Mouse (Mus musculus): ENCODE measurements around the gene Wdr18.

- TF ChIP-seq POLR2A (IDR thresholded peaks at IDR 0.05; ENCODE audit: extremely low read depth, insufficient read depth, low read length) = no peak
- no peak for TF ChIP-seq CTCF (IDR thresholded peaks at IDR 0.05; ENCODE audit: low read depth, low read length)
Observed at GRCm38 (mm10) chr10:79933861-79934260, 26.1 kb upstream of the Wdr18 start.
